Mouse (Mus musculus) heart, embryonic 11.5 days (tissue): ENCODE measurements around the gene Gm27027. TPM values are rescaled to one million over a fixed set of nuclear protein-coding genes. Genes with fewer than 3 reads are reported as not detected.

ENCODE experiments used
- ATAC-seq: fragments of 200-750 bp; cut with Nextera tagmentation; replicated peaks from 2 replicates; pipeline ENCODE4 v1.8.0; 2017; ENCODE audit warnings: moderate library complexity; ENCODE audit not compliant: insufficient number of reproducible peaks, low FRiP score, low TSS enrichment
- H3K27ac ChIP-seq: fragments of 300-500 bp; sonication (generic); 2 replicates; pipeline ENCODE4 v1.5.1; 2014; ENCODE audit warnings: mild to moderate bottlenecking, low read depth, low read length
- H3K27me3 ChIP-seq: fragments of 300-500 bp; sonication (generic); 2 replicates; pipeline ENCODE4 v1.6.1; 2014; ENCODE audit warnings: mild to moderate bottlenecking, low read length, mixed read lengths; ENCODE audit not compliant: control insufficient read depth, insufficient read depth
- H3K36me3 ChIP-seq: fragments of 300-500 bp; sonication (generic); 2 replicates; pipeline ENCODE4 v1.6.1; 2014; ENCODE audit warnings: mild to moderate bottlenecking, low read length, moderate library complexity, mixed read lengths; ENCODE audit not compliant: control insufficient read depth, insufficient read depth
- H3K4me1 ChIP-seq: fragments of 300-500 bp; sonication (generic); 2 replicates; pipeline ENCODE4 v1.6.1; 2014; ENCODE audit warnings: low read length; ENCODE audit not compliant: control insufficient read depth, insufficient read depth
- H3K4me2 ChIP-seq: fragments of 300-500 bp; sonication (generic); 2 replicates; pipeline ENCODE4 v1.6.1; 2014; ENCODE audit warnings: mild to moderate bottlenecking, moderate library complexity
- H3K4me3 ChIP-seq: fragments of 300-500 bp; sonication (generic); 2 replicates; pipeline ENCODE4 v1.5.1; 2014; ENCODE audit warnings: low read depth, low read length
- H3K9ac ChIP-seq: fragments of 300-500 bp; sonication (generic); 2 replicates; pipeline ENCODE4 v1.6.1; 2014; ENCODE audit warnings: mild to moderate bottlenecking, low read depth, low read length, moderate library complexity
- H3K9me3 ChIP-seq: fragments of 300-500 bp; sonication (generic); replicated peaks from 2 replicates; pipeline ENCODE4 v1.6.1; 2016; ENCODE audit warnings: low read length; ENCODE audit not compliant: control insufficient read depth
- WGBS: fragments of 180-500 bp; shearing (Covaris S2); extraction: QIAGEN DNeasy Blood & Tissue Kit; methylation state at CpG from one replicate; pipeline ENCODE4 v1.1.7; 2014; ENCODE audit not compliant: insufficient replicate concordance; 5-methylcytosine and 5-hydroxymethylcytosine counted together
- polyA plus RNA-seq: library from polyadenylated mRNA; unstranded; fragments of >200 nt; fragmentation: Nextera tagmentation; extraction: Ambion mirVana; gene quantifications from 2 replicates; pipeline ENCODE4 v1.2.1, GENCODE M21; 2014

Gene Gm27027
- polyA plus RNA-seq, 1 experiment from 2014 or later, result not detected

DNA sequence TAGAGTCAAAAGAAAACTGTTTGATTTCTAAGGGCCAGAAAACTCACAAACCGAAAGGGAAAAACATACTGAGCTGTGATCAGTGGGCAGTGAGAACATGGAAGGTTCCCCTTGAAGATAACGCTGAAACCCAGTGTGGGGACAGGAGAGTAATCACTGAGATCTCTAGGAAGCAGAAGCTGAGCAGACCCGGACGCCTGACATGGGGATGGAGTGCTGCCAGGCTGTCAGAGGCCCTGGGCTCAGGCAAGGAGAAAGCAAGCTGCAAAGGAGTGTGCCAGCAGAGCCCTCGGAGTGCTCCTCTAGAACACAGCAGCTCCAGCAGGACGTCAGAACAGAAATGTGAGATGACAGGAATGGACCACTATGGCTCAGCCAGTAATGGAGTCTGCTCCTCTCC is 28.5 kb upstream of the Gm27027 start:
- Histone ChIP-seq H3K4me3 (no peak overlapping the region), H3K36me3 (no peaks in the 10 kb centered on the region), H3K27ac (no peak overlapping the region), H3K4me1 (no peaks in the 10 kb centered on the region), H3K9ac (no peak overlapping the region), H3K27me3 (no peaks in the 10 kb centered on the region), H3K9me3 (no peaks in the 10 kb centered on the region), H3K4me2 (no peak overlapping the region)
- no peak; the same call in 1 of the 2 replicates for ATAC-seq
- 43% methylated on average over 6 of the region's 6 CpGs for WGBS

DNA sequence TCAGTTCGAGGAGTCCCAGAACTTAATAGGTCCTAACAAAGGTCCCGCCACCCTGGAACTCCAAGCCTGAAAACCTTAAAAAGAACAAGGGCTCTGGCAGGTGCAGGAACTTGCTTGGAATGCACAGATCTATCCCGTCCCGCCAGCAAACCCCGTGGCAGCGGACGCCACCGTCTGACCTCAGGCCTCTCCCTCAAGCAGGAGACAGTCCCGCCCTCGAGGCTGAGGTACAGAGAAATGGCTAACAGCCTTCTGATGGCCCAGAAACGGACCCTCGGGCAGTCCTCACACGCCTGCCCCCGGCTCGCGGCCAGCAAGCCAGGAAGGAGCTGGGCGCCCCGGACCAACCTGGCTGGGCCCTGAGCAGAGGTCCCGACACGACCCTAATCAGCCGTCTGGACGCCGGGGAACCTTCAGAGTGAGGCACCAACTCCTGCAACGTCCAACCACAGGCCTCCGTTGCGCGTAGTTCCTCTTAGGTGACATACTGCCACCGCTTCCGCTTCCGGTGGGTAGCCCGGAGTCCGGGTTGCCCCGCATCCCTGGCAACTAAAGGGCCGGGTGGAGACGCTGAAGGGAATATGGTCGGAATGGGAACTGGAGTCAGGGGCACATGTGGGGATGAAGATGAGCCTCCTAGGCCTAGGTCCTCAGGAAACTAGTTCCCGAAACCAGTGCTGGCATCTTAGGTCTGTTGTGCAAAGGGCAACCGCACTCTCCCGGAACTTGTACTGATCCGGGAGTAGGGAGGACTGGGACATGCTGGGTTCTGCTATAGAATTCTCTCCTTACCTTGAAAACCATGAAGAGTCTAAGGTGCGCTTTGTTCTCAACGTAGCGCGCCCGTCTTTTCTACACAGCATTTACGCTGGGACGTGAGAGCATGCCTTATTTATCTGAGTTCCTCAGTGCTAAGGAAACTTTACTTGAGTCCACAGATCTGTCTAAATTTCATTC is 14.5 kb upstream of the Gm27027 start, which contains the start of gene Alkbh3:
Gene Alkbh3 (minus strand): TSS at position 473 of the 957 bp plus-strand sequence.
- Histone ChIP-seq H3K36me3 (peaks cover 7% of the 10 kb centered on the region), H3K4me3 (peak within 1 kb of the TSS; percentile 64), H3K9me3 (no peaks in the 10 kb centered on the region), H3K4me1 (peaks cover 5% of the 10 kb centered on the region), H3K9ac (peak within 1 kb of the TSS; percentile 75), H3K4me2 (peak within 1 kb of the TSS; percentile 85), H3K27ac (no peak within 1 kb of the TSS; the same call in 1 of the 2 replicates), H3K27me3 (no peaks in the 10 kb centered on the region)
- peak; percentile 96 for ATAC-seq
- 5% methylated on average over 47 of the region's 47 CpGs for WGBS

DNA sequence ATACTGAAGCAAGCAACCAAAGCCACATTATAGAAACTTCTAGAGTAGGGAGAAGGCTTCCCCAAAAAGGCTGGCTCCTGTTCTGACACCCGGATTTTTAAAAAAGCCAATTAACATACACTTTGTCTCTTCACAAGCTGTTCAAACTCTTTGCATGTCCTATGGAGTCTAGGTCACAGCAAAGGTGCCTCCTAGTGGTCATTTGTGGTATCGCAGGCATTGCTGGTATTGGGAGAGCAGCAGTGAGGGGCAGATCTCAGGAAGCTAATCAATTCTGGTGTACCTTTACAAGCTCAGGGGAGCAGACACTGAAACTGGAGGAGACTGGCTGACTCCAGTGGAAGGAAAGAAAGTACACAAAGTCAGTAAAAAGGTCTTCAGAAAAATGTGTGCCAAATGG is 6.2 kb upstream of the Gm27027 start:
- Histone ChIP-seq H3K27me3 (no peaks in the 10 kb centered on the region), H3K4me3 (no peak overlapping the region), H3K27ac (no peak overlapping the region), H3K4me1 (no peaks in the 10 kb centered on the region), H3K4me2 (no peak overlapping the region), H3K9me3 (no peaks in the 10 kb centered on the region), H3K36me3 (peaks cover 29% of the 10 kb centered on the region), H3K9ac (no peak overlapping the region)
- ATAC-seq, result no peak
- 9% methylated on average over 2 of the region's 2 CpGs for WGBS

DNA sequence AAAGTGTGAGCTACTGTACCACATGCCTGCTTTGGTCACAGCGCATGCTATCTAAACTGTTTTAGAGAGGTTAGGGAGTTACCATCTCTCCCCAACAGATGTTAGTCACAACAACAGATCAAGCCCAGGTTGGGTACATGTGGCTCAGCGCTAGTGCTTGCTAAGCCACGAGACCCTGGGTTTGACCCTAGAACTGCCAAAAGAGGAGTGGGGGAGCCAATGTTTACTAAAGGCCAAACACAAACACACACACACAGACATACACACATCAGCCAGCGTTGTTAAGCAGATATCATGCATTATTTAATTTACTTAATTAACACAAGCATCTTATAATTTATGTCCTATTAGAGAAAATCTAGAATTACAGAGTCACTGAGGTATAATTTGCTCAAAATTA is 5.8 kb upstream of the Gm27027 start:
- Histone ChIP-seq H3K27me3 (no peaks in the 10 kb centered on the region), H3K36me3 (peaks cover 29% of the 10 kb centered on the region), H3K4me1 (no peaks in the 10 kb centered on the region), H3K9me3 (no peaks in the 10 kb centered on the region), H3K9ac (no peak overlapping the region), H3K27ac (no peak overlapping the region), H3K4me2 (no peak overlapping the region), H3K4me3 (no peak overlapping the region)
- no peak for ATAC-seq
- 79% methylated on average over 4 of the region's 4 CpGs for WGBS

DNA sequence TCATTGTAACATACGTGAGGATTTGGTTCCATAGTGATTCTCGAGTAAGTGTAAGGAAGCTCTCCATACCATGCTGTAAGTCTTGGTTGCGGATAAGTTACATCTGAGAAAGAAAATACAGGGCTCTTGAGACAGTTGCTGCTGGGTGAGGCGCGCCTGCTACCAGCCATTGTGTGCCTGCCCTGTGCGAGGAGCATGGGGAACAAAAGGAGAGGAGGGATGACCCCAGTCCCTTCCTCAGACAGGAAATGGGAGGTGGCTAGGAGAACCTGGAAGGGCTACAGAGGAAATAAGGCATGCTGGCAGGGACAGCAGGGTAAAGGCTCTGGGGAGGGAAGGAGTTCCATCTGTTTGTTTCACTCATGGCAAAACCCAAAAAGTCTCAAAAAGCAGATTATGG is 5.3 kb upstream of the Gm27027 start:
- WGBS, result 76% methylated on average over 6 of the region's 6 CpGs
- Histone ChIP-seq H3K36me3 (peaks cover 29% of the 10 kb centered on the region), H3K27ac (no peak overlapping the region)

DNA sequence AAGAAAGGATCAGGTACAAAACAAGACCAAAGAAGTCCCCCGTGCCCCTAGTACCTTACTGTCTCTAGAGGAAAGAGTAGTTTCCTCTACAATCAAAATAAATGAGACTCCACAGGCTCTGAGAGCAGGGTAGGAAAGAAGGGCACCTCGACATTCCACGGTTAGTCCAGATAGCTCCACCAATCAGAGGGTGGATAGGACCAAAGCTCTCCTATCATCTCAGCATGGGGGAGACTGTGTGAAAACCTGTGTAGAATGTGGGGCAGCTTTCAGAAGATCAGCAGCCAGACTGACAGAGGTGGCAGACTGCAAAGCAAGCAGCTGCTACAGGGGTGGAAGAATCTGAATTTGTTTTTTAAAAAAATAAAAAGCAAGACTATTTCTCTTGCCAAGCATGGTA is 3.3 kb downstream of the Gm27027 start:
- no peak overlapping the region for H3K4me2 ChIP-seq
- H3K36me3 ChIP-seq, result peaks cover 8% of the 10 kb centered on the region; the same call in 1 of the 2 replicates
- no peaks in the 10 kb centered on the region for H3K9me3 ChIP-seq
- H3K27ac ChIP-seq, result no peak overlapping the region
- no peak for ATAC-seq
- WGBS, result 38% methylated on average over 3 of the region's 3 CpGs
- H3K27me3 ChIP-seq, result no peaks in the 10 kb centered on the region
- no peak overlapping the region for H3K4me3 ChIP-seq
- H3K4me1 ChIP-seq, result peaks cover 13% of the 10 kb centered on the region
- H3K9ac ChIP-seq, result no peak overlapping the region

More for the DNA sequence above, 5.3 kb upstream of the Gm27027 start:
- Histone ChIP-seq H3K4me3 (no peak overlapping the region), H3K9me3 (no peaks in the 10 kb centered on the region), H3K4me2 (no peak overlapping the region), H3K9ac (no peak overlapping the region), H3K4me1 (no peaks in the 10 kb centered on the region), H3K27me3 (no peaks in the 10 kb centered on the region)
- ATAC-seq, result no peak

DNA sequence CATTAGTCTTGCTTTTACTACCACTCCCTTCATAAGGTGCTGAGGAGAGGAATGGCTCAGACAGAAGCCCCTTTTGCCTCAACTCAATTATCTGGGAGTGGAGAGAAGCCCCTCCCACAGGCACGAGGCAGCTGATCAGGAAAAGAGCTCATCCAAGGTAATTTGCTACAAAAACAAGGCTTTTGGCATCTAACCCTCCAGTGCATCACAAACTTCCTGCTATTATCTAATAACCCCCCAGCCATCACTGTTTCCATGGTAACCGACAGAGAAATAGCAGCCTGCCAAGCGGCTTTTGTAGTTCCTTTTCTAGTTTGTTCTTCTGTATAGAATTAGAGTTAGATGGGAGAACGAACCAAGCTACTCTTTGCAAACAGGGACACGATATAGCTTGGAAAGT is 3.9 kb downstream of the Gm27027 start:
- H3K27ac ChIP-seq, result peak overlapping the region; percentile 13; the same call in 1 of the 2 replicates
- 46% methylated on average over 5 of the region's 5 CpGs for WGBS
- no peak for ATAC-seq
- H3K4me3 ChIP-seq, result no peak overlapping the region
- H3K9ac ChIP-seq, result no peak overlapping the region
- no peaks in the 10 kb centered on the region for H3K27me3 ChIP-seq
- H3K4me1 ChIP-seq, result peaks cover 13% of the 10 kb centered on the region
- H3K4me2 ChIP-seq, result no peak overlapping the region
- H3K9me3 ChIP-seq, result no peaks in the 10 kb centered on the region
- H3K36me3 ChIP-seq, result peaks cover 9% of the 10 kb centered on the region; the same call in 1 of the 2 replicates

DNA sequence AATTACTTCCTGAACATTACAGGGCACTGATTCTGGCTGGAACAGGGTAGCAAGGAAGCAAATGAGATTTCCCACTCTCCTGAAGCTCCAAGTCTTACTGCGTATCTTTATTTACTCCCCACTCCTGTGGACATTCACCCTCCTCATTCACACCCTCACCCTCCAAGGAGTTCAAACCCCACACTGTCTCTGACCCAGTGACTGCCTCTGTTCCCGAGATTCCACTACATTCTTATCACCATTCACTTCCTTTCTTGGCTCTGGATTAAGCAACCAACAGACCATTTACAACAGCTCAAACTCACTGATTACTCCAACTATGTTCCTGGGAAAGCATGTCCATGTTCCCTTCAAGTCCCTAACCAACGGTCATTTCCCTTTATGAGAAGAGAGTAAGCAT is 4.8 kb downstream of the Gm27027 start:
- H3K36me3 ChIP-seq, result peaks cover 9% of the 10 kb centered on the region; the same call in 1 of the 2 replicates
- WGBS, result 50% methylated on average over 3 of the region's 3 CpGs
- no peaks in the 10 kb centered on the region for H3K27me3 ChIP-seq
- H3K4me2 ChIP-seq, result no peak overlapping the region
- ATAC-seq, result no peak
- H3K9ac ChIP-seq, result no peak overlapping the region
- peaks cover 13% of the 10 kb centered on the region for H3K4me1 ChIP-seq
- no peak overlapping the region for H3K4me3 ChIP-seq
- H3K9me3 ChIP-seq, result no peaks in the 10 kb centered on the region
- 0 out of 2 replicates have a peak overlapping the region, but pooled peaks have one; percentile 13 for H3K27ac ChIP-seq
